Mouse (Mus musculus) midbrain, embryonic 12.5 days (tissue): ENCODE measurements around the gene Hspa12a. TPM values are rescaled to one million over a fixed set of nuclear protein-coding genes. Genes with fewer than 3 reads are reported as not detected.
"Not testable (repeated sequence)": the region's sequence is repeated elsewhere in the genome, so short reads cannot be mapped to it uniquely, and the experiment has no call there.

Source experiments
- ATAC-seq: fragments of 200-750 bp; cut with Nextera tagmentation; 2 replicates; pipeline ENCODE4 v1.8.0; 2017; ENCODE audit warnings: low read depth, moderate TSS enrichment, moderate library complexity; ENCODE audit not compliant: low FRiP score
- H3K27ac ChIP-seq: fragments of 300-500 bp; sonication (generic); replicated peaks from 2 replicates; pipeline ENCODE4 v1.5.1; 2016; ENCODE audit warnings: mild to moderate bottlenecking
- H3K27me3 ChIP-seq: fragments of 300-500 bp; sonication (generic); 2 replicates; pipeline ENCODE4 v1.6.1; 2016; ENCODE audit warnings: mild to moderate bottlenecking
- H3K36me3 ChIP-seq: fragments of 300-500 bp; sonication (generic); 2 replicates; pipeline ENCODE4 v1.6.1; 2016
- H3K4me1 ChIP-seq: fragments of 300-500 bp; sonication (generic); 2 replicates; pipeline ENCODE4 v1.6.1; 2016
- H3K4me2 ChIP-seq: fragments of 300-500 bp; sonication (generic); replicated peaks from 2 replicates; pipeline ENCODE4 v1.6.1; 2016; ENCODE audit warnings: mild to moderate bottlenecking, moderate library complexity
- H3K4me3 ChIP-seq: fragments of 300-500 bp; sonication (generic); 2 replicates; pipeline ENCODE4 v1.5.1; 2016; ENCODE audit warnings: mild to moderate bottlenecking
- H3K9ac ChIP-seq: fragments of 300-500 bp; sonication (generic); replicated peaks from 2 replicates; pipeline ENCODE4 v1.6.1; 2016; ENCODE audit warnings: mild to moderate bottlenecking, moderate library complexity
- H3K9me3 ChIP-seq: fragments of 300-500 bp; sonication (generic); 2 replicates; pipeline ENCODE4 v1.6.1; 2016; ENCODE audit warnings: mild to moderate bottlenecking
- WGBS: fragments of 180-500 bp; shearing (Covaris S2); methylation state at CpG from one replicate; pipeline ENCODE4 v1.1.7; 2016; 5-methylcytosine and 5-hydroxymethylcytosine counted together
- polyA plus RNA-seq: library from polyadenylated mRNA; unstranded; fragments of >200 nt; fragmentation: Nextera tagmentation; extraction: Ambion mirVana; gene quantifications from 2 replicates; pipeline ENCODE4 v1.2.1, GENCODE M21; 2016

The Hspa12a gene
- polyA plus RNA-seq, 1 experiment from 2014 or later = 28.0 TPM

GRCm38 (mm10) chr19:58906685-58907084 lies 36.8 kb downstream of the Hspa12a start:
- 55% methylated on average over 9 of the region's 9 CpGs for WGBS

GRCm38 (mm10) chr19:58903899-58904327 lies 39.5 kb downstream of the Hspa12a start:
- peak overlapping the region; percentile 24 for H3K4me3 ChIP-seq
- H3K36me3 ChIP-seq = no peaks in the 10 kb centered on the region
- no peaks in the 10 kb centered on the region for H3K9me3 ChIP-seq
- peaks cover 35% of the 10 kb centered on the region for H3K27me3 ChIP-seq
- H3K9ac ChIP-seq = 0 out of 2 replicates have a peak overlapping the region, but pooled peaks have one; percentile 17
- peaks cover 2% of the 10 kb centered on the region; the same call in 1 of the 2 replicates for H3K4me1 ChIP-seq
- WGBS = 1% methylated on average over 11 of the region's 11 CpGs
- H3K27ac ChIP-seq = no peak overlapping the region
- peak overlapping the region; percentile 49 for H3K4me2 ChIP-seq
- no peak for ATAC-seq

More at GRCm38 (mm10) chr19:58906685-58907084, 36.8 kb downstream of the Hspa12a start:
- Histone ChIP-seq H3K4me1 (peaks cover 5% of the 10 kb centered on the region; the same call in 1 of the 2 replicates), H3K27ac (no peak overlapping the region), H3K9me3 (no peaks in the 10 kb centered on the region), H3K36me3 (no peaks in the 10 kb centered on the region), H3K9ac (no peak overlapping the region), H3K4me3 (no peak overlapping the region), H3K27me3 (peaks cover 40% of the 10 kb centered on the region), H3K4me2 (no peak overlapping the region)
- no peak for ATAC-seq

- WGBS = 68% methylated on average over 7 of the region's 7 CpGs
- Histone ChIP-seq H3K36me3 (no peaks in the 10 kb centered on the region), H3K4me3 (no peak overlapping the region), H3K27me3 (peaks cover 35% of the 10 kb centered on the region), H3K9me3 (peaks cover 2% of the 10 kb centered on the region; the same call in 1 of the 2 replicates), H3K4me1 (peaks cover 2% of the 10 kb centered on the region; the same call in 1 of the 2 replicates), H3K9ac (0 out of 2 replicates have a peak overlapping the region, but pooled peaks have one; percentile 17), H3K4me2 (peak overlapping the region; percentile 49), H3K27ac (no peak overlapping the region)
- ATAC-seq = no peak
Observed at GRCm38 (mm10) chr19:58903079-58903898, 40.2 kb downstream of the Hspa12a start.

GRCm38 (mm10) chr19:58900471-58900870 lies 43.0 kb downstream of the Hspa12a start:
- peaks cover 17% of the 10 kb centered on the region for H3K27me3 ChIP-seq
- ATAC-seq, H3K4me1 ChIP-seq, H3K27ac ChIP-seq, H3K4me3 ChIP-seq, H3K4me2 ChIP-seq, H3K36me3 ChIP-seq, H3K9ac ChIP-seq, H3K9me3 ChIP-seq: not testable (repeated sequence)
- WGBS = 89% methylated on average over 10 of the region's 10 CpGs

GRCm38 (mm10) chr19:58896216-58896615 lies 47.2 kb downstream of the Hspa12a start:
- Histone ChIP-seq H3K9me3 (peaks cover 7% of the 10 kb centered on the region), H3K4me3 (no peak overlapping the region), H3K36me3 (no peaks in the 10 kb centered on the region), H3K9ac (no peak overlapping the region), H3K27ac (no peak overlapping the region), H3K4me2 (no peak overlapping the region), H3K4me1 (no peaks in the 10 kb centered on the region), H3K27me3 (no peaks in the 10 kb centered on the region)
- WGBS = 70% methylated on average over 2 of the region's 3 CpGs
- no peak for ATAC-seq

GRCm38 (mm10) chr19:58889306-58890038 lies 54.0 kb downstream of the Hspa12a start:
- no peaks in the 10 kb centered on the region for H3K9me3 ChIP-seq
- H3K36me3 ChIP-seq = no peaks in the 10 kb centered on the region
- no peak overlapping the region for H3K4me2 ChIP-seq
- H3K4me1 ChIP-seq = no peaks in the 10 kb centered on the region; the same call in 1 of the 2 replicates
- H3K9ac ChIP-seq = no peak overlapping the region
- WGBS = 62% methylated on average over 8 of the region's 8 CpGs
- ATAC-seq = peak; percentile 44; the same call in 1 of the 2 replicates
- peak overlapping the region; percentile 68 for H3K27ac ChIP-seq
- H3K27me3 ChIP-seq = no peaks in the 10 kb centered on the region
- H3K4me3 ChIP-seq = no peak overlapping the region

- Histone ChIP-seq H3K9ac (no peak overlapping the region), H3K4me3 (no peak overlapping the region), H3K27ac (no peak overlapping the region), H3K4me2 (no peak overlapping the region), H3K36me3 (no peaks in the 10 kb centered on the region), H3K27me3 (no peaks in the 10 kb centered on the region), H3K4me1 (no peaks in the 10 kb centered on the region; the same call in 1 of the 2 replicates), H3K9me3 (no peaks in the 10 kb centered on the region)
- ATAC-seq = no peak
- 73% methylated on average over 7 of the region's 7 CpGs for WGBS
Observed at GRCm38 (mm10) chr19:58886467-58886866, 57.0 kb downstream of the Hspa12a start.

- no peak overlapping the region for H3K9ac ChIP-seq
- no peak overlapping the region for H3K4me2 ChIP-seq
- no peak overlapping the region for H3K27ac ChIP-seq
- H3K4me3 ChIP-seq = no peak overlapping the region
- H3K4me1 ChIP-seq = no peaks in the 10 kb centered on the region
- no peak for ATAC-seq
- no peaks in the 10 kb centered on the region for H3K9me3 ChIP-seq
- H3K36me3 ChIP-seq = no peaks in the 10 kb centered on the region
- WGBS = 73% methylated on average over 3 of the region's 3 CpGs
- no peaks in the 10 kb centered on the region for H3K27me3 ChIP-seq
Observed at GRCm38 (mm10) chr19:58883451-58883850, 60.0 kb downstream of the Hspa12a start.

- ATAC-seq = no peak
- WGBS = 70% methylated on average over 4 of the region's 4 CpGs
Observed at GRCm38 (mm10) chr19:58882336-58882735, 61.1 kb downstream of the Hspa12a start.

GRCm38 (mm10) chr19:58879330-58879957 lies 64.0 kb downstream of the Hspa12a start:
- Histone ChIP-seq H3K36me3 (no peaks in the 10 kb centered on the region), H3K9ac (no peak overlapping the region), H3K4me2 (no peak overlapping the region), H3K27ac (no peak overlapping the region), H3K9me3 (no peaks in the 10 kb centered on the region), H3K27me3 (no peaks in the 10 kb centered on the region), H3K4me1 (no peaks in the 10 kb centered on the region), H3K4me3 (no peak overlapping the region)
- ATAC-seq = no peak
- 77% methylated on average over 7 of the region's 7 CpGs for WGBS

More at GRCm38 (mm10) chr19:58882336-58882735, 61.1 kb downstream of the Hspa12a start:
- H3K4me1 ChIP-seq = no peaks in the 10 kb centered on the region
- H3K4me3 ChIP-seq = no peak overlapping the region
- no peak overlapping the region for H3K27ac ChIP-seq
- no peaks in the 10 kb centered on the region for H3K9me3 ChIP-seq
- no peaks in the 10 kb centered on the region for H3K36me3 ChIP-seq
- no peak overlapping the region for H3K9ac ChIP-seq
- H3K27me3 ChIP-seq = no peaks in the 10 kb centered on the region
- H3K4me2 ChIP-seq = no peak overlapping the region

GRCm38 (mm10) chr19:58878560-58878959 lies 64.9 kb downstream of the Hspa12a start:
- Histone ChIP-seq H3K4me3 (no peak overlapping the region), H3K9me3 (no peaks in the 10 kb centered on the region), H3K4me1 (no peaks in the 10 kb centered on the region), H3K27ac (no peak overlapping the region), H3K9ac (no peak overlapping the region), H3K36me3 (no peaks in the 10 kb centered on the region), H3K27me3 (no peaks in the 10 kb centered on the region), H3K4me2 (no peak overlapping the region)
- WGBS = 92% methylated on average over 2 of the region's 2 CpGs
- no peak for ATAC-seq
